In the genomic region with DNA sequence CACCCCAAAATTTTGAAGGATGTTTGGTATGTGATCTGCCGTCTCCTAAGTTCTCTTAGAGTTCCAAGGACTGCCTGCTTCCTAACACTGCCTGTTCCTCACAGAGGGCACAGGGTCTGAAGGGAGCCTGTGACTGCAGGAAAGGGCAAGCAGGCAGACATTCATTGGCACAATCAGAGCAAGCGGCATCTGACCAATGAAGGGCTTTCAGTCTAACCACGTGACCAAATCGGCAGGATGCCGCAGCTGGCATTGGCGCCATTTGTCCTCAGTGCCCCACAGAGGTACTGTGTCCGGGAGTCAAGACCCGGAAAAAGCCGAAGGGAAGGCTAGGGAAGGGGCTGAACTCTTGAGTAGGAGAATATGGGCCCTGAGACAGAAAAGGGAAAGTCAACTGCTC, we compare ENCODE assay signal across 11 mouse cellular contexts. TPM values are rescaled to one million over a fixed set of nuclear protein-coding genes. Genes with fewer than 3 reads are reported as not detected.
DNase-seq lines count a peak whose midpoint lies in the region; ATAC-seq and TF ChIP-seq lines count a peak whose summit lies in the region.
"Had no signal": no experiment of that assay in that cellular context is flagged by ENCODE, and none has a peak within 500 bp of the region (broad histone marks: within the 10 kb centered on the region; RNA-seq: fewer than 3 reads in every experiment).

No protein-coding gene starts in this region.

- peak; percentile 68 for DNase-seq in layer of hippocampus, adult 9-11 months
- no peak for DNase-seq in layer of hippocampus, postnatal 36 days
- peak; percentile 40 for DNase-seq in cerebellum, adult 9-11 months
- no peak for DNase-seq in liver, postnatal 0 days
- DNase-seq in thymus, adult 18-20 months: no peak
- DNase-seq in adrenal gland, adult 18-20 months (ENCODE audit: low spot score in 2 of 2): no peak
- no peak for DNase-seq in ovary, adult 18-20 months (ENCODE audit: low spot score)
- DNase-seq: gastrocnemius, postnatal 14 days had no signal

- no peaks in the 10 kb centered on the region for H3K27me3 ChIP-seq in forebrain, embryonic 12.5 days
- no peaks in the 10 kb centered on the region for H3K27me3 ChIP-seq in liver, postnatal 0 days (ENCODE audit: insufficient read depth, low read length)
- H3K27me3 ChIP-seq: Patski; stomach, embryonic 15.5 days had no signal

- 53% methylated on average over 9 of the region's 9 CpGs for WGBS in forebrain, embryonic 12.5 days
- 49% methylated on average over 9 of the region's 9 CpGs for WGBS in liver, postnatal 0 days (ENCODE audit: insufficient replicate concordance)

- no peak overlapping the region for H3K4me3 ChIP-seq in forebrain, embryonic 12.5 days (replicated peaks)
- no peak overlapping the region for H3K4me3 ChIP-seq in liver, postnatal 0 days (ENCODE audit: low read depth, low read length)
- H3K4me3 ChIP-seq: stomach, embryonic 15.5 days had no signal

- no peak overlapping the region for H3K27ac ChIP-seq in forebrain, embryonic 12.5 days
- peak overlapping the region; percentile 83 for H3K27ac ChIP-seq in liver, postnatal 0 days (ENCODE audit: low read depth)
- H3K27ac ChIP-seq: stomach, embryonic 15.5 days had no signal

- peaks cover 10% of the 10 kb centered on the region for H3K4me1 ChIP-seq in forebrain, embryonic 12.5 days
- peaks cover 19% of the 10 kb centered on the region for H3K4me1 ChIP-seq in liver, postnatal 0 days (ENCODE audit: insufficient read depth)
- H3K4me1 ChIP-seq: stomach, embryonic 15.5 days had no signal

- H3K36me3 ChIP-seq in forebrain, embryonic 12.5 days (replicated peaks): no peaks in the 10 kb centered on the region
- H3K36me3 ChIP-seq in liver, postnatal 0 days (replicated peaks; ENCODE audit: insufficient read depth, low read length): no peaks in the 10 kb centered on the region
- H3K36me3 ChIP-seq: stomach, embryonic 15.5 days had no signal

- peak; percentile 28; the same call in 1 of the 2 replicates for ATAC-seq in forebrain, embryonic 12.5 days (ENCODE audit: low FRiP score)
- no peak for ATAC-seq in liver, postnatal 0 days
- ATAC-seq: Patski had no signal

- peak overlapping the region; percentile 30; the same call in 1 of the 2 replicates for H3K4me2 ChIP-seq in forebrain, embryonic 12.5 days
- no peak overlapping the region for H3K4me2 ChIP-seq in liver, postnatal 0 days (ENCODE audit: low read depth, low read length)
- H3K4me2 ChIP-seq: stomach, embryonic 15.5 days had no signal

- no peak for TF ChIP-seq CTCF in liver, postnatal 0 days (IDR thresholded peaks at IDR 0.05; ENCODE audit: low read depth)

- H3K9ac ChIP-seq in forebrain, embryonic 12.5 days: no peak overlapping the region
- H3K9ac ChIP-seq in liver, postnatal 0 days (replicated peaks): no peak overlapping the region
- H3K9ac ChIP-seq: stomach, embryonic 15.5 days had no signal

- no peaks in the 10 kb centered on the region for H3K9me3 ChIP-seq in forebrain, embryonic 12.5 days
- no peaks in the 10 kb centered on the region for H3K9me3 ChIP-seq in liver, postnatal 0 days (ENCODE audit: low read length)
- H3K9me3 ChIP-seq: stomach, embryonic 15.5 days had no signal

- no peak for TF ChIP-seq EP300 in liver, postnatal 0 days (IDR thresholded peaks at IDR 0.05; ENCODE audit: low read depth)

RNA-seq across cellular contexts. Expression of gene Mybphl, which starts 2.5 kb away (rescaled TPM):
- total RNA-seq in layer of hippocampus, postnatal 36 days (2021): 1 to 10 TPM; 1.8 to 1.9 TPM
- polyA plus RNA-seq in forebrain, embryonic 12.5 days (2016; fragmentation: Nextera tagmentation; extraction: Ambion mirVana): 0.15 and 0.31 TPM in 2 replicates
- polyA plus RNA-seq in liver, postnatal 0 days (2015; fragmentation: Nextera tagmentation; extraction: Ambion mirVana): 0.49 and 0.76 TPM in 2 replicates
- not detected for total RNA-seq in adrenal gland, adult 18-20 months (2021)
- polyA plus RNA-seq: Patski; stomach, embryonic 15.5 days had no signal

RNA-seq across cellular contexts. Expression of gene Psrc1, which starts 16.5 kb away (rescaled TPM):
- 10 to 100 TPM; 18.4 TPM for total RNA-seq in layer of hippocampus, postnatal 36 days (2021)
- 82.6 and 83.1 TPM in 2 replicates for polyA plus RNA-seq in forebrain, embryonic 12.5 days (2016; fragmentation: Nextera tagmentation; extraction: Ambion mirVana)
- 5.6 and 7.8 TPM in 2 replicates for polyA plus RNA-seq in liver, postnatal 0 days (2015; fragmentation: Nextera tagmentation; extraction: Ambion mirVana)
- 1 to 10 TPM; 1.7 to 1.8 TPM for total RNA-seq in adrenal gland, adult 18-20 months (2021)

RNA-seq across cellular contexts. Expression of gene Celsr2, which starts 48.2 kb away (rescaled TPM):
- total RNA-seq in layer of hippocampus, postnatal 36 days (2021): 100 to 1,000 TPM; 178 to 190 TPM
- polyA plus RNA-seq in forebrain, embryonic 12.5 days (2016; fragmentation: Nextera tagmentation; extraction: Ambion mirVana): 60.4 and 61.3 TPM in 2 replicates
- polyA plus RNA-seq in liver, postnatal 0 days (2015; fragmentation: Nextera tagmentation; extraction: Ambion mirVana): 0.18 and 0.30 TPM in 2 replicates
- 1 to 10 TPM; 4.4 to 7.0 TPM for total RNA-seq in adrenal gland, adult 18-20 months (2021)

Comparison
In these comparisons a context has a peak if more than half of its experiments do, and no peak if none do; other contexts are left out.
1. DNase-seq: peak in layer of hippocampus, adult 9-11 months (single experiment) and cerebellum, adult 9-11 months (single experiment); none in layer of hippocampus, postnatal 36 days (0 of 2), liver, postnatal 0 days (single experiment), thymus, adult 18-20 months (0 of 2), adrenal gland, adult 18-20 months (0 of 2) and ovary, adult 18-20 months (single experiment).
2. RNA of gene Psrc1, which starts 16.5 kb away (total RNA-seq): 18.4 TPM in layer of hippocampus, postnatal 36 days; 1.7 to 1.8 TPM in adrenal gland, adult 18-20 months; every median in the first group is over 4 times any median in the second.
3. RNA of gene Celsr2, which starts 48.2 kb away (total RNA-seq): 178 to 190 TPM in layer of hippocampus, postnatal 36 days; 4.4 to 7.0 TPM in adrenal gland, adult 18-20 months; every median in the first group is over 10 times any median in the second.